Mouse (Mus musculus) small intestine, adult 2 months (tissue): ENCODE data around the gene St3gal5.

ENCODE experiments used
- CTCF ChIP-seq: fragments of 200-500 bp; IDR thresholded peaks from 2 replicates; pipeline ENCODE4 v1.5.1; 2012; ENCODE audit warnings: low read depth, mild to moderate bottlenecking, control low read depth, inconsistent platforms, low read length, moderate library complexity, mixed read lengths; ENCODE audit not compliant: insufficient replicate concordance, insufficient read length; ENCODE audit errors: extremely low read depth
- POLR2A ChIP-seq: fragments of 200-500 bp; IDR thresholded peaks from 2 replicates; pipeline ENCODE4 v1.6.1; 2012; ENCODE audit warnings: low read depth, mild to moderate bottlenecking, control low read depth, inconsistent platforms, low read length, moderate library complexity

GRCm38 (mm10) chr6:72087402-72087801, 10.0 kb upstream of the St3gal5 start:
- no peak for TF ChIP-seq CTCF
- no peak for TF ChIP-seq POLR2A
